In the genomic region with DNA sequence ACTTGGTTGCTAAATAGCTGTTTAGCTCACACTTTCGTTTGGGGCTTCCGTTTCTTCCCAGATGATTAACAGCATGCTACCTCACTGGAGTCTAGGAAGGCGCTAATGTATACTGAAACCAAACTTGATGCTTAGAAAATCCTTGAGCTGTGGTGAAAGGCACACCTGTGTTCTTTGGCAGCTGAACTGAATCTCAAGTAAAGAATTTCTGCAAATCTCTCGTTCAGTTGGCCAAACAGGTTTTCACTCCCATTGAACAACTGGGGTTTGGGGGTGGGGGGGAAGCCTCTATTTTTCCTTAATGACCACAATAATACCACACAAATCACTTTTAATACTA, we compare ENCODE assay signal across 29 mouse cellular contexts.
DNase-seq lines count a peak whose midpoint lies in the region; ATAC-seq and TF ChIP-seq lines count a peak whose summit lies in the region.
"Had no signal": no experiment of that assay in that cellular context is flagged by ENCODE, and none has a peak within 500 bp of the region (broad histone marks: within the 10 kb centered on the region; RNA-seq: fewer than 3 reads in every experiment).

No protein-coding gene starts in this region.

- TF ChIP-seq RAD21 in CH12.LX (IDR thresholded peaks at IDR 0.05; ENCODE audit: low read depth, low read length) = no peak

- no peaks in the 10 kb centered on the region for H3K79me2 ChIP-seq in CH12.LX (replicated peaks; ENCODE audit: control insufficient read depth, extremely low read depth, insufficient read depth, poor library complexity, severe bottlenecking)

- H3K9me3 ChIP-seq in lung, embryonic 14.5 days (ENCODE audit: low read depth, low read length) = no peaks in the 10 kb centered on the region
- H3K9me3 ChIP-seq in CH12.LX (replicated peaks; ENCODE audit: low read length) = no peaks in the 10 kb centered on the region
- H3K9me3 ChIP-seq in kidney, embryonic 15.5 days (replicated peaks) = no peaks in the 10 kb centered on the region
- H3K9me3 ChIP-seq: forebrain, embryonic 15.5 days; G1E; heart, embryonic 10.5 days; hindbrain, embryonic 12.5 days; intestine, embryonic 15.5 days; liver, embryonic 12.5 days; midbrain, embryonic 15.5 days; neural tube, embryonic 15.5 days had no signal

- H3K27ac ChIP-seq in lung, embryonic 14.5 days (ENCODE audit: low read depth) = peak overlapping the region; percentile 78
- no peak overlapping the region for H3K27ac ChIP-seq in CH12.LX (ENCODE audit: insufficient read depth, low read depth)
- no peak overlapping the region for H3K27ac ChIP-seq in kidney, embryonic 15.5 days
- H3K27ac ChIP-seq: forebrain, embryonic 15.5 days; heart, embryonic 10.5 days; hindbrain, embryonic 12.5 days; hindbrain, postnatal 0 days; intestine, embryonic 15.5 days; kidney, postnatal 0 days; liver, embryonic 12.5 days; midbrain, embryonic 15.5 days; neural tube, embryonic 15.5 days had no signal

- no peaks in the 10 kb centered on the region for H3K27me3 ChIP-seq in lung, embryonic 14.5 days (ENCODE audit: insufficient read depth, low read length)
- peaks cover 8% of the 10 kb centered on the region for H3K27me3 ChIP-seq in CH12.LX (replicated peaks)
- peaks cover 20% of the 10 kb centered on the region for H3K27me3 ChIP-seq in kidney, embryonic 15.5 days

- H3K36me3 ChIP-seq in lung, embryonic 14.5 days (ENCODE audit: insufficient read depth) = no peaks in the 10 kb centered on the region
- H3K36me3 ChIP-seq in CH12.LX (replicated peaks in 1 of 2; ENCODE audit: control insufficient read depth in 1 of 2, insufficient read depth in 1 of 2, low read length in 1 of 2) = no peaks in the 10 kb centered on the region
- H3K36me3 ChIP-seq in kidney, embryonic 15.5 days = no peaks in the 10 kb centered on the region
- H3K36me3 ChIP-seq: forebrain, embryonic 15.5 days; G1E; heart, embryonic 10.5 days; hindbrain, embryonic 12.5 days; intestine, embryonic 15.5 days; liver, embryonic 12.5 days; midbrain, embryonic 15.5 days; neural tube, embryonic 15.5 days had no signal

- 48% methylated on average over 4 of the region's 4 CpGs for WGBS in lung, embryonic 14.5 days
- WGBS in kidney, embryonic 15.5 days = 46% methylated on average over 4 of the region's 4 CpGs

- TF ChIP-seq EP300 in CH12.LX (IDR thresholded peaks at IDR 0.05; ENCODE audit: low read length) = no peak

- TF ChIP-seq CTCF in lung, embryonic 14.5 days (IDR thresholded peaks at IDR 0.05; ENCODE audit: low read depth) = no peak
- TF ChIP-seq CTCF in CH12.LX (conservative IDR thresholded peaks at IDR 0.05 in 1 of 2, IDR thresholded peaks at IDR 0.05 in 1 of 2; ENCODE audit: low read depth in 2 of 2, low read length in 2 of 2) = no peak

- no peak overlapping the region for H3K4me3 ChIP-seq in lung, embryonic 14.5 days (ENCODE audit: low read depth, low read length)
- peak overlapping the region in 1 of 3 experiments; percentile 9 for H3K4me3 ChIP-seq in CH12.LX (replicated peaks in 1 of 3; ENCODE audit: low read depth in 2 of 3, low read length in 2 of 3, poor library complexity in 1 of 3)
- no peak overlapping the region for H3K4me3 ChIP-seq in kidney, embryonic 15.5 days (replicated peaks)
- H3K4me3 ChIP-seq: forebrain, embryonic 15.5 days; heart, embryonic 10.5 days; hindbrain, embryonic 12.5 days; intestine, embryonic 15.5 days; liver, embryonic 12.5 days; midbrain, embryonic 15.5 days; neural tube, embryonic 15.5 days had no signal

- peak; percentile 50 for DNase-seq in lung, embryonic 14.5 days
- DNase-seq in lung, postnatal 25 days (ENCODE audit: low spot score) = no peak
- DNase-seq in CD4-positive helper T cell, adult 2 months (ENCODE audit: low read depth, low spot score) = peak; percentile 23
- DNase-seq in CH12.LX (ENCODE audit: extremely low read depth) = no peak
- DNase-seq in yolk sac, embryonic 10.5 days (ENCODE audit: low spot score) = no peak
- DNase-seq in adrenal gland, adult 2 months = no peak
- DNase-seq: adrenal gland, postnatal 14 days; cerebellum, adult 18-20 months; cerebellum, postnatal 10 days; heart, postnatal 36 days; kidney, adult 2 months; kidney, postnatal 4 days; left cerebral cortex, postnatal 4 days; liver, postnatal 0 days; retina, postnatal 1 day; right cerebral cortex, postnatal 14 days; thymus, postnatal 4 days had no signal

- no peak for TF ChIP-seq POLR2A in CH12.LX (IDR thresholded peaks at IDR 0.05; ENCODE audit: low read depth, low read length)

- peak overlapping the region; percentile 36 for H3K4me2 ChIP-seq in lung, embryonic 14.5 days
- H3K4me2 ChIP-seq in CH12.LX (ENCODE audit: insufficient read depth, low read depth, poor library complexity, severe bottlenecking) = peak overlapping the region; percentile 65
- H3K4me2 ChIP-seq in kidney, embryonic 15.5 days = no peak overlapping the region
- H3K4me2 ChIP-seq: forebrain, embryonic 15.5 days; hindbrain, embryonic 12.5 days; intestine, embryonic 15.5 days; liver, embryonic 12.5 days; midbrain, embryonic 15.5 days; neural tube, embryonic 15.5 days had no signal

- in situ Hi-C loops in CH12.LX (cut with MboI; ENCODE audit: low pct_ligation_motif_present, low pct_unique_long_range_greater_than_20kb, low sequenced_read_pairs) = no loop called here

- dilution Hi-C loops in CH12.LX (cut with MboI; ENCODE audit: extremely low pct_ligation_motif_present, extremely low pct_unique_long_range_greater_than_20kb, low sequenced_read_pairs) = no loop called here

- ATAC-seq in lung, embryonic 14.5 days (ENCODE audit: insufficient read depth) = no peak
- peak; percentile 12; the same call in 1 of the 2 replicates for ATAC-seq in megakaryocyte progenitor cell, adult 5-6 weeks (replicated peaks; ENCODE audit: poor library complexity)
- no peak for ATAC-seq in kidney, embryonic 15.5 days (replicated peaks; ENCODE audit: low FRiP score)
- ATAC-seq: forebrain, embryonic 15.5 days; hindbrain, postnatal 0 days; intestine, embryonic 15.5 days; liver, embryonic 12.5 days; liver, postnatal 0 days; midbrain, embryonic 15.5 days had no signal

- H3K9ac ChIP-seq in lung, embryonic 14.5 days = no peak overlapping the region
- no peak overlapping the region for H3K9ac ChIP-seq in CH12.LX (ENCODE audit: insufficient read depth, low read depth)
- no peak overlapping the region for H3K9ac ChIP-seq in kidney, embryonic 15.5 days
- H3K9ac ChIP-seq: forebrain, embryonic 15.5 days; hindbrain, embryonic 12.5 days; intestine, embryonic 15.5 days; liver, embryonic 12.5 days; liver, postnatal 0 days; midbrain, embryonic 15.5 days; neural tube, embryonic 15.5 days had no signal

- peaks cover 5% of the 10 kb centered on the region; the same call in 1 of the 2 replicates for H3K4me1 ChIP-seq in lung, embryonic 14.5 days (ENCODE audit: insufficient read depth)
- H3K4me1 ChIP-seq in CH12.LX (ENCODE audit: control insufficient read depth in 1 of 2, insufficient read depth in 2 of 2) = peaks cover 4 to 18% of the 10 kb centered on the region in 2 experiments; a peak in 3 of 4 replicates
- peaks cover 17% of the 10 kb centered on the region for H3K4me1 ChIP-seq in kidney, embryonic 15.5 days

TF ChIP-seq in CH12.LX, 34 proteins besides CTCF, POLR2A, EP300 and RAD21:
- TF ChIP-seq JUN (IDR thresholded peaks at IDR 0.05; ENCODE audit: insufficient read depth, low read depth, low read length) (no peak), MAX (IDR thresholded peaks at IDR 0.05; ENCODE audit: low read length) (0 out of 2 replicates have a peak, but pooled peaks have one; percentile 9)

Comparison
In these comparisons a context has a peak if more than half of its experiments do, and no peak if none do; other contexts are left out.
1. DNase-seq: peak in lung, embryonic 14.5 days (single experiment) and CD4-positive helper T cell, adult 2 months (single experiment); none in lung, postnatal 25 days (single experiment), CH12.LX (single experiment), yolk sac, embryonic 10.5 days (single experiment) and adrenal gland, adult 2 months (single experiment).